Mouse (Mus musculus): ENCODE data around the gene 2900011O08Rik. TPM values are rescaled to one million over a fixed set of nuclear protein-coding genes. Genes with fewer than 3 reads are reported as not detected.

Gene 2900011O08Rik
- polyA plus RNA-seq, 1 experiment: not detected

- 92% methylated on average over 3 of the region's 3 CpGs for WGBS
These were observed 126.3 kb downstream of the 2900011O08Rik start for GRCm38 (mm10) chr16:14112742-14113141.

GRCm38 (mm10) chr16:14117299-14117698, 130.9 kb downstream of the 2900011O08Rik start:
- WGBS: 75% methylated on average over 2 of the region's 2 CpGs
- Histone ChIP-seq H3K27ac (ENCODE audit: insufficient read depth, low read depth, low read length) (no peak overlapping the region), H3K4me3 (ENCODE audit: insufficient read depth, low read depth, low read length) (no peak overlapping the region), H3K4me1 (ENCODE audit: control insufficient read depth, insufficient read depth, low read length) (no peaks in the 10 kb centered on the region)
- TF ChIP-seq POLR2A (IDR thresholded peaks at IDR 0.05; ENCODE audit: insufficient read depth, low read depth, low read length) (no peak), CTCF (IDR thresholded peaks at IDR 0.05; ENCODE audit: insufficient read depth, low read depth, low read length) (no peak)

More at GRCm38 (mm10) chr16:14112742-14113141, 126.3 kb downstream of the 2900011O08Rik start:
- TF ChIP-seq CTCF (IDR thresholded peaks at IDR 0.05; ENCODE audit: insufficient read depth, low read depth, low read length): no peak
- TF ChIP-seq POLR2A (IDR thresholded peaks at IDR 0.05; ENCODE audit: insufficient read depth, low read depth, low read length): no peak
- Histone ChIP-seq H3K4me3 (ENCODE audit: insufficient read depth, low read depth, low read length) (no peak overlapping the region), H3K4me1 (ENCODE audit: control insufficient read depth, insufficient read depth, low read length) (no peaks in the 10 kb centered on the region), H3K27ac (ENCODE audit: insufficient read depth, low read depth, low read length) (no peak overlapping the region)

GRCm38 (mm10) chr16:14120941-14121340, 134.5 kb downstream of the 2900011O08Rik start:
- TF ChIP-seq POLR2A (IDR thresholded peaks at IDR 0.05; ENCODE audit: insufficient read depth, low read depth, low read length): no peak
- no peak for TF ChIP-seq CTCF (IDR thresholded peaks at IDR 0.05; ENCODE audit: insufficient read depth, low read depth, low read length)
- 98% methylated on average over 5 of the region's 5 CpGs for WGBS
- no peak overlapping the region for H3K27ac ChIP-seq (ENCODE audit: insufficient read depth, low read depth, low read length)
- no peak overlapping the region for H3K4me3 ChIP-seq (ENCODE audit: insufficient read depth, low read depth, low read length)
- H3K4me1 ChIP-seq (ENCODE audit: control insufficient read depth, insufficient read depth, low read length): no peaks in the 10 kb centered on the region

GRCm38 (mm10) chr16:14121563-14121962, 135.2 kb downstream of the 2900011O08Rik start:
- Histone ChIP-seq H3K4me3 (ENCODE audit: insufficient read depth, low read depth, low read length) (no peak overlapping the region), H3K4me1 (ENCODE audit: control insufficient read depth, insufficient read depth, low read length) (no peaks in the 10 kb centered on the region), H3K27ac (ENCODE audit: insufficient read depth, low read depth, low read length) (no peak overlapping the region)
- TF ChIP-seq CTCF (IDR thresholded peaks at IDR 0.05; ENCODE audit: insufficient read depth, low read depth, low read length) (no peak), POLR2A (IDR thresholded peaks at IDR 0.05; ENCODE audit: insufficient read depth, low read depth, low read length) (no peak)
- 98% methylated on average over 7 of the region's 7 CpGs for WGBS

GRCm38 (mm10) chr16:14122586-14122985, 136.2 kb downstream of the 2900011O08Rik start:
- no peak overlapping the region for H3K27ac ChIP-seq (ENCODE audit: insufficient read depth, low read depth, low read length)
- H3K4me3 ChIP-seq (ENCODE audit: insufficient read depth, low read depth, low read length): no peak overlapping the region
- no peaks in the 10 kb centered on the region for H3K4me1 ChIP-seq (ENCODE audit: control insufficient read depth, insufficient read depth, low read length)
- TF ChIP-seq CTCF (IDR thresholded peaks at IDR 0.05; ENCODE audit: insufficient read depth, low read depth, low read length): no peak
- no peak for TF ChIP-seq POLR2A (IDR thresholded peaks at IDR 0.05; ENCODE audit: insufficient read depth, low read depth, low read length)

GRCm38 (mm10) chr16:14123901-14124300, 137.5 kb downstream of the 2900011O08Rik start:
- TF ChIP-seq CTCF (IDR thresholded peaks at IDR 0.05; ENCODE audit: insufficient read depth, low read depth, low read length) (no peak), POLR2A (IDR thresholded peaks at IDR 0.05; ENCODE audit: insufficient read depth, low read depth, low read length) (no peak)
- Histone ChIP-seq H3K4me3 (ENCODE audit: insufficient read depth, low read depth, low read length) (no peak overlapping the region), H3K4me1 (ENCODE audit: control insufficient read depth, insufficient read depth, low read length) (no peaks in the 10 kb centered on the region), H3K27ac (ENCODE audit: insufficient read depth, low read depth, low read length) (no peak overlapping the region)
- WGBS: 81% methylated on average over 2 of the region's 2 CpGs

- WGBS: 91% methylated on average over 7 of the region's 7 CpGs
- H3K27ac ChIP-seq (ENCODE audit: insufficient read depth, low read depth, low read length): no peak overlapping the region
- TF ChIP-seq POLR2A (IDR thresholded peaks at IDR 0.05; ENCODE audit: insufficient read depth, low read depth, low read length) (no peak), CTCF (IDR thresholded peaks at IDR 0.05; ENCODE audit: insufficient read depth, low read depth, low read length) (no peak)
- no peak overlapping the region for H3K4me3 ChIP-seq (ENCODE audit: insufficient read depth, low read depth, low read length)
- no peaks in the 10 kb centered on the region for H3K4me1 ChIP-seq (ENCODE audit: control insufficient read depth, insufficient read depth, low read length)
These were observed 138.3 kb downstream of the 2900011O08Rik start for GRCm38 (mm10) chr16:14124709-14125108.

- H3K4me3 ChIP-seq (ENCODE audit: insufficient read depth, low read depth, low read length): no peak overlapping the region
- H3K27ac ChIP-seq (ENCODE audit: insufficient read depth, low read depth, low read length): no peak overlapping the region
- TF ChIP-seq POLR2A (IDR thresholded peaks at IDR 0.05; ENCODE audit: insufficient read depth, low read depth, low read length): no peak
- TF ChIP-seq CTCF (IDR thresholded peaks at IDR 0.05; ENCODE audit: insufficient read depth, low read depth, low read length): no peak
- WGBS: 93% methylated on average over 1 of the region's 1 CpGs
- H3K4me1 ChIP-seq (ENCODE audit: control insufficient read depth, insufficient read depth, low read length): no peaks in the 10 kb centered on the region
These were observed 138.8 kb downstream of the 2900011O08Rik start for GRCm38 (mm10) chr16:14125253-14125652.

GRCm38 (mm10) chr16:14128977-14129376, 142.6 kb downstream of the 2900011O08Rik start:
- no peak overlapping the region for H3K27ac ChIP-seq (ENCODE audit: insufficient read depth, low read depth, low read length)
- H3K4me3 ChIP-seq (ENCODE audit: insufficient read depth, low read depth, low read length): no peak overlapping the region
- no peak for TF ChIP-seq POLR2A (IDR thresholded peaks at IDR 0.05; ENCODE audit: insufficient read depth, low read depth, low read length)
- TF ChIP-seq CTCF (IDR thresholded peaks at IDR 0.05; ENCODE audit: insufficient read depth, low read depth, low read length): no peak
- H3K4me1 ChIP-seq (ENCODE audit: control insufficient read depth, insufficient read depth, low read length): no peaks in the 10 kb centered on the region

GRCm38 (mm10) chr16:14130796-14131195, 144.4 kb downstream of the 2900011O08Rik start:
- TF ChIP-seq POLR2A (IDR thresholded peaks at IDR 0.05; ENCODE audit: insufficient read depth, low read depth, low read length) (no peak), CTCF (IDR thresholded peaks at IDR 0.05; ENCODE audit: insufficient read depth, low read depth, low read length) (no peak)
- 91% methylated on average over 7 of the region's 7 CpGs for WGBS
- H3K4me1 ChIP-seq (ENCODE audit: control insufficient read depth, insufficient read depth, low read length): no peaks in the 10 kb centered on the region
- no peak overlapping the region for H3K4me3 ChIP-seq (ENCODE audit: insufficient read depth, low read depth, low read length)
- no peak overlapping the region for H3K27ac ChIP-seq (ENCODE audit: insufficient read depth, low read depth, low read length)

Measured in olfactory bulb, adult 2 months (tissue).